Mouse (Mus musculus) liver, postnatal 0 days (tissue): ENCODE measurements around the gene Adgrg3. TPM values are rescaled to one million over a fixed set of nuclear protein-coding genes. Genes with fewer than 3 reads are reported as not detected.
A peak's percentile ranks its signal among the peaks of the same experiment; 100 is the strongest.

Experiments
- ATAC-seq: fragments of 200-750 bp; cut with Nextera tagmentation; 2 replicates; pipeline ENCODE4 v1.8.0; 2017; ENCODE audit warnings: mild to moderate bottlenecking, moderate library complexity
- DNase-seq: peaks from one replicate; pipeline ENCODE4 v3.0.0-alpha.2; 2016
- H3K27ac ChIP-seq: fragments of 300-500 bp; sonication (generic); 2 replicates; pipeline ENCODE4 v1.5.1; 2014; ENCODE audit warnings: antibody characterized with exemption, moderate library complexity, mild to moderate bottlenecking, low read depth
- H3K27me3 ChIP-seq: fragments of 300-500 bp; sonication (generic); 2 replicates; pipeline ENCODE4 v1.6.1; 2014; ENCODE audit warnings: low read length, control low read depth, mixed read lengths; ENCODE audit not compliant: insufficient read depth
- H3K36me3 ChIP-seq: fragments of 300-500 bp; sonication (generic); replicated peaks from 2 replicates; pipeline ENCODE4 v1.6.1; 2014; ENCODE audit warnings: mild to moderate bottlenecking, control low read depth, low read length, moderate library complexity, mixed read lengths; ENCODE audit not compliant: insufficient read depth
- H3K4me1 ChIP-seq: fragments of 300-500 bp; sonication (generic); 2 replicates; pipeline ENCODE4 v1.6.1; 2014; ENCODE audit warnings: antibody characterized with exemption, mild to moderate bottlenecking, control low read depth; ENCODE audit not compliant: insufficient read depth
- H3K4me2 ChIP-seq: fragments of 300-500 bp; sonication (generic); 2 replicates; pipeline ENCODE4 v1.6.1; 2014; ENCODE audit warnings: low read depth, mild to moderate bottlenecking, low read length, moderate library complexity, mixed read lengths
- H3K4me3 ChIP-seq: fragments of 300-500 bp; sonication (generic); 2 replicates; pipeline ENCODE4 v1.5.1; 2014; ENCODE audit warnings: low read depth, low read length
- H3K9ac ChIP-seq: fragments of 300-500 bp; sonication (generic); replicated peaks from 2 replicates; pipeline ENCODE4 v1.6.1; 2014; ENCODE audit warnings: mild to moderate bottlenecking, moderate library complexity
- H3K9me3 ChIP-seq: fragments of 300-500 bp; sonication (generic); 2 replicates; pipeline ENCODE4 v1.6.1; 2016; ENCODE audit warnings: mild to moderate bottlenecking, control low read depth, low read length, mixed read lengths
- CTCF ChIP-seq: sonication (generic); IDR thresholded peaks from 2 replicates; pipeline ENCODE4 v1.5.1; 2016; ENCODE audit warnings: antibody characterized with exemption, low read depth
- EP300 ChIP-seq: IDR thresholded peaks from 2 replicates; pipeline ENCODE4 v1.6.1; 2016; ENCODE audit warnings: antibody characterized with exemption, low read depth, mild to moderate bottlenecking
- WGBS: fragments of 180-500 bp; shearing (Covaris S2); extraction: QIAGEN DNeasy Blood & Tissue Kit; methylation state at CpG from one replicate; pipeline ENCODE4 v1.1.7; 2014; ENCODE audit not compliant: insufficient replicate concordance; 5-methylcytosine and 5-hydroxymethylcytosine counted together
- polyA plus RNA-seq: library from polyadenylated mRNA; unstranded; fragments of >200 nt; fragmentation: Nextera tagmentation; extraction: Ambion mirVana; gene quantifications from 2 replicates; pipeline ENCODE4 v1.2.1, GENCODE M21; 2015

Gene Adgrg3
- polyA plus RNA-seq, 1 experiment from 2014 or later: 9.6 TPM

DNA sequence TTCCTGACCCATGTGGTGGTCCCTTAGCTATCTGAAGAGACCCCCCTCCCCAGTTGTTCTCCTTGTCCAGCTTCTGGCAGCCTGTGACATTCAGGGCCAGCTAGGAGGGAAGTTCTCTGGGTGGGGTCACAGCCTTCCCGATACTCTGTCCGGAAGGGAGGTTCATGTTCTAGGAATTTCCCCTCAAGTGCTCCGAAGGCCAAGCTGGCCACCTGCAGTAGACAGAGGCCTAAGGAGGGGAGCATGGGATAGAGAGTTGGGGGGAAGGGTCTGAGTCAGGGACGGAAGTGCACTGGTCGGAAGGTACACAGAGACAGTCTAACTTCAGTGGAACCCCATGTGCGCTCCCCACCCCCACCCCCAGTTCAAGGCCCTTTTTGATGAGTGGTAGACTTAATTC, 17.5 kb upstream of the Adgrg3 start:
- no peaks in the 10 kb centered on the region for H3K9me3 ChIP-seq
- H3K27ac ChIP-seq: peak overlapping the region; percentile 55; the same call in 1 of the 2 replicates
- peaks cover 14% of the 10 kb centered on the region for H3K36me3 ChIP-seq
- ATAC-seq (peak; percentile 24), DNase-seq (no peak)
- no peaks in the 10 kb centered on the region for H3K27me3 ChIP-seq
- TF ChIP-seq EP300: no peak
- no peak overlapping the region for H3K9ac ChIP-seq
- H3K4me1 ChIP-seq: peaks cover 34% of the 10 kb centered on the region
- 50% methylated on average over 6 of the region's 6 CpGs for WGBS
- H3K4me3 ChIP-seq: no peak overlapping the region
- H3K4me2 ChIP-seq: no peak overlapping the region

DNA sequence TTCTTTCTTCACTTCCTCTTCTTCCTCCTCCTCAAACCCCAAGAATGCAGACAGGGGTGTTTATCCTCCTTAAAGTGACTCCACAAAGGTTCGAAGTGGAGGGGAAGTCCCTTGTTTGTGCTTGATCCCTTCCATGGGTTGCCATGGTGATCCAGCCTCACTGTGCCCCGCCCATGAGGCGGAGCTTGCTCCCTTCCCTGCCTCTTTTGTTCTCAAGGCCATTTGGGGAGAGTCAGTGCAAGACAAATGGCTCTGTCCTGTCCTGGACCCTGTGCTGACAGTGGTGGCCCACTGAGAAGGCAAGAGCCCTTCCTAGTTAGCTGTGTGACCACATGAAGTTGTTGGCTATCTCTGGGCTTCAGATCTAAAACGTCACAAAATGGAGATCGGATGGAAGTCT, 16.8 kb upstream of the Adgrg3 start:
- DNase-seq (peak; percentile 74), ATAC-seq (peak; percentile 37)
- Histone ChIP-seq H3K9me3 (no peaks in the 10 kb centered on the region), H3K4me2 (no peak overlapping the region), H3K36me3 (peaks cover 21% of the 10 kb centered on the region), H3K27me3 (no peaks in the 10 kb centered on the region), H3K4me1 (peaks cover 34% of the 10 kb centered on the region), H3K9ac (no peak overlapping the region), H3K4me3 (no peak overlapping the region), H3K27ac (peak overlapping the region; percentile 55)
- TF ChIP-seq EP300 (no peak), CTCF (no peak)
- WGBS: 15% methylated on average over 5 of the region's 5 CpGs

GRCm38 (mm10) chr8:95001165-95001564, 16.3 kb upstream of the Adgrg3 start:
- Histone ChIP-seq H3K4me1 (peaks cover 34% of the 10 kb centered on the region), H3K4me2 (no peak overlapping the region), H3K9me3 (no peaks in the 10 kb centered on the region), H3K27ac (peak overlapping the region; percentile 55), H3K4me3 (no peak overlapping the region), H3K36me3 (peaks cover 26% of the 10 kb centered on the region), H3K27me3 (no peaks in the 10 kb centered on the region), H3K9ac (no peak overlapping the region)
- ATAC-seq: peak; percentile 10
- TF ChIP-seq EP300: no peak
- TF ChIP-seq CTCF: no peak
- no peak for DNase-seq
- WGBS: 63% methylated on average over 5 of the region's 5 CpGs

GRCm38 (mm10) chr8:95001655-95002054, 15.8 kb upstream of the Adgrg3 start:
- H3K9me3 ChIP-seq: no peaks in the 10 kb centered on the region
- H3K4me3 ChIP-seq: no peak overlapping the region
- H3K27me3 ChIP-seq: no peaks in the 10 kb centered on the region
- no peak overlapping the region for H3K27ac ChIP-seq
- DNase-seq (peak; percentile 87), ATAC-seq (peak; percentile 73)
- peaks cover 34% of the 10 kb centered on the region for H3K4me1 ChIP-seq
- WGBS: 4% methylated on average over 7 of the region's 7 CpGs
- H3K4me2 ChIP-seq: no peak overlapping the region
- TF ChIP-seq CTCF (peak; percentile 100), EP300 (peak; percentile 63; the same call in 1 of the 2 replicates)
- peaks cover 30% of the 10 kb centered on the region for H3K36me3 ChIP-seq
- H3K9ac ChIP-seq: no peak overlapping the region

- ATAC-seq (peak; percentile 4; the same call in 1 of the 2 replicates), DNase-seq (no peak)
- Histone ChIP-seq H3K9me3 (no peaks in the 10 kb centered on the region), H3K4me1 (peaks cover 34% of the 10 kb centered on the region), H3K27me3 (no peaks in the 10 kb centered on the region), H3K9ac (no peak overlapping the region), H3K36me3 (peaks cover 35% of the 10 kb centered on the region), H3K4me2 (no peak overlapping the region), H3K4me3 (no peak overlapping the region), H3K27ac (no peak overlapping the region)
- 47% methylated on average over 8 of the region's 8 CpGs for WGBS
- TF ChIP-seq EP300: no peak
- no peak for TF ChIP-seq CTCF
Measured at GRCm38 (mm10) chr8:95002089-95002655, 15.3 kb upstream of the Adgrg3 start.

DNA sequence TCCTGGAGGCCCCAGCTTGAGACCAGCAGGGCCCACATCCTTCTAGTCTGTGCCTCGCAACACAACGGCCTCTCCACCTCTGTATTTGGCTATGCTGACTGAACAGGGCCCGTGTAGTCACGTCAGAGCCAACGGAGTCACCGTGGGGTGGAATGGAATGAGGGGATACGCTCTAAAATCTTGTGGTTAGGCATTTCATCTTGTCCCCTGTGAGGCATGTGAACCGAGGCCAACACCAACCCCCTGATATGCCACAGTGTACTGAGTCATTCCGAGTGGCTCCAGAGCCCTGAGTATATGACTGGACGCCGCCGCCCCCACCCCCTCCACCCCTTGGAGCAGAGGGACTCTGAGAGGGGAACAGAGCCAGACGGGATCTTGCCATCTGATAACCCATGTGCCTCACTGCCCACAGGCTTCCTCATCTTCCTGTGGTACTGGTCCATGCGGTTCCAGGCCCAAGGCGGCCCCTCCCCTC, 5.0 kb upstream of the Adgrg3 start:
- no peak; the same call in 1 of the 2 replicates for ATAC-seq

More for the DNA sequence above, 5.0 kb upstream of the Adgrg3 start:
- H3K27me3 ChIP-seq: no peaks in the 10 kb centered on the region
- TF ChIP-seq CTCF: no peak
- no peak for TF ChIP-seq EP300
- no peaks in the 10 kb centered on the region for H3K4me1 ChIP-seq
- no peak overlapping the region for H3K27ac ChIP-seq
- H3K36me3 ChIP-seq: peaks cover 58% of the 10 kb centered on the region
- no peak overlapping the region for H3K4me3 ChIP-seq
- no peak overlapping the region for H3K9ac ChIP-seq
- no peak for DNase-seq
- H3K9me3 ChIP-seq: no peaks in the 10 kb centered on the region
- WGBS: 56% methylated on average over 15 of the region's 15 CpGs
- H3K4me2 ChIP-seq: no peak overlapping the region
